Mouse (Mus musculus) spleen, adult 18-20 months (tissue): Measurements from ENCODE around the gene Olfr96.
"Not testable (repeated sequence)": the region's sequence is repeated elsewhere in the genome, so short reads cannot be mapped to it uniquely, and the experiment has no call there.

ENCODE experiments used
- DNase-seq, 2 experiments: peaks; one replicate each; pipeline ENCODE4 v3.0.0; 2022; ENCODE audit warnings: mixed read lengths in 2 of 2

Gene Olfr96

GRCm38 (mm10) chr17:37219846-37220245, at the start of gene Olfr96:
TSS of gene Olfr96 (plus strand) at chr17:37220146.
- DNase-seq: no peak

GRCm38 (mm10) chr17:37185474-37185873, 34.5 kb upstream of the Olfr96 start:
- no peak for DNase-seq

- no peak for DNase-seq
Observed at GRCm38 (mm10) chr17:37190711-37191110, 29.2 kb upstream of the Olfr96 start.

GRCm38 (mm10) chr17:37193032-37193431, 26.9 kb upstream of the Olfr96 start:
- DNase-seq: no peak

GRCm38 (mm10) chr17:37193656-37194055, 26.3 kb upstream of the Olfr96 start, which contains the start of gene Ubd:
TSS of gene Ubd (plus strand) at chr17:37193892.
- DNase-seq: no peak

- no peak for DNase-seq
Observed at GRCm38 (mm10) chr17:37194782-37195181, 25.2 kb upstream of the Olfr96 start.

- DNase-seq: no peak
Observed at GRCm38 (mm10) chr17:37196845-37197724, 22.9 kb upstream of the Olfr96 start.

GRCm38 (mm10) chr17:37200894-37201293, 19.1 kb upstream of the Olfr96 start, which contains the start of gene Olfr94:
TSS of gene Olfr94 (minus strand) at chr17:37200994.
- no peak for DNase-seq

- peak; percentile 31 to 67 for DNase-seq
Observed at GRCm38 (mm10) chr17:37203206-37203916, 16.6 kb upstream of the Olfr96 start.

- no peak for DNase-seq
Observed at GRCm38 (mm10) chr17:37203917-37204236, 16.1 kb upstream of the Olfr96 start.

- DNase-seq: no peak
Observed at GRCm38 (mm10) chr17:37210884-37211768, 8.8 kb upstream of the Olfr96 start.

GRCm38 (mm10) chr17:37213018-37213417, 6.9 kb upstream of the Olfr96 start, which contains the start of gene Olfr95:
TSS of gene Olfr95 (minus strand) at chr17:37213118.
- no peak for DNase-seq

- DNase-seq: no peak
Observed at GRCm38 (mm10) chr17:37218486-37218885, 1.5 kb upstream of the Olfr96 start.

GRCm38 (mm10) chr17:37221879-37222278, 1.9 kb downstream of the Olfr96 start:
- no peak for DNase-seq

GRCm38 (mm10) chr17:37237230-37237629, 17.3 kb downstream of the Olfr96 start, which contains the start of gene Olfr97:
TSS of gene Olfr97 (minus strand) at chr17:37237330.
- DNase-seq: not testable (repeated sequence)

- no peak for DNase-seq
Observed at GRCm38 (mm10) chr17:37242198-37242597, 22.3 kb downstream of the Olfr96 start.

- DNase-seq: peak; percentile 63 to 72
Observed at GRCm38 (mm10) chr17:37246715-37247114, 26.8 kb downstream of the Olfr96 start.

GRCm38 (mm10) chr17:37249460-37249859, 29.5 kb downstream of the Olfr96 start:
- no peak for DNase-seq

GRCm38 (mm10) chr17:37250544-37250943, 30.6 kb downstream of the Olfr96 start:
- peak in 1 of 2 experiments; percentile 60 for DNase-seq

- DNase-seq: no peak
Observed at GRCm38 (mm10) chr17:37263626-37264025, 43.7 kb downstream of the Olfr96 start, which contains the start of gene Olfr98. TSS of gene Olfr98 (minus strand) at chr17:37263749.

GRCm38 (mm10) chr17:37270058-37270701, 50.2 kb downstream of the Olfr96 start, which contains the start of gene H2-M3:
TSS of gene H2-M3 (plus strand) at chr17:37270220.
- peak; percentile 77 to 95 for DNase-seq

GRCm38 (mm10) chr17:37270702-37271092, 50.8 kb downstream of the Olfr96 start:
- peak; percentile 62 to 66 for DNase-seq
